Mouse (Mus musculus) heart, embryonic 11.5 days (tissue): ENCODE results near the gene Mobp. TPM values are rescaled to one million over a fixed set of nuclear protein-coding genes. Genes with fewer than 3 reads are reported as not detected.

Experiments used
- ATAC-seq: fragments of 200-750 bp; cut with Nextera tagmentation; replicated peaks from 2 replicates; pipeline ENCODE4 v1.8.0; 2017; ENCODE audit warnings: moderate library complexity; ENCODE audit not compliant: insufficient number of reproducible peaks, low FRiP score, low TSS enrichment
- H3K27ac ChIP-seq: fragments of 300-500 bp; sonication (generic); 2 replicates; pipeline ENCODE4 v1.5.1; 2014; ENCODE audit warnings: mild to moderate bottlenecking, low read depth, low read length
- H3K27me3 ChIP-seq: fragments of 300-500 bp; sonication (generic); 2 replicates; pipeline ENCODE4 v1.6.1; 2014; ENCODE audit warnings: mild to moderate bottlenecking, low read length, mixed read lengths; ENCODE audit not compliant: control insufficient read depth, insufficient read depth
- H3K36me3 ChIP-seq: fragments of 300-500 bp; sonication (generic); 2 replicates; pipeline ENCODE4 v1.6.1; 2014; ENCODE audit warnings: mild to moderate bottlenecking, low read length, moderate library complexity, mixed read lengths; ENCODE audit not compliant: control insufficient read depth, insufficient read depth
- H3K4me1 ChIP-seq: fragments of 300-500 bp; sonication (generic); 2 replicates; pipeline ENCODE4 v1.6.1; 2014; ENCODE audit warnings: low read length; ENCODE audit not compliant: control insufficient read depth, insufficient read depth
- H3K4me2 ChIP-seq: fragments of 300-500 bp; sonication (generic); 2 replicates; pipeline ENCODE4 v1.6.1; 2014; ENCODE audit warnings: mild to moderate bottlenecking, moderate library complexity
- H3K4me3 ChIP-seq: fragments of 300-500 bp; sonication (generic); 2 replicates; pipeline ENCODE4 v1.5.1; 2014; ENCODE audit warnings: low read depth, low read length
- H3K9ac ChIP-seq: fragments of 300-500 bp; sonication (generic); 2 replicates; pipeline ENCODE4 v1.6.1; 2014; ENCODE audit warnings: mild to moderate bottlenecking, low read depth, low read length, moderate library complexity
- H3K9me3 ChIP-seq: fragments of 300-500 bp; sonication (generic); replicated peaks from 2 replicates; pipeline ENCODE4 v1.6.1; 2016; ENCODE audit warnings: low read length; ENCODE audit not compliant: control insufficient read depth
- WGBS: fragments of 180-500 bp; shearing (Covaris S2); extraction: QIAGEN DNeasy Blood & Tissue Kit; methylation state at CpG from one replicate; pipeline ENCODE4 v1.1.7; 2014; ENCODE audit not compliant: insufficient replicate concordance; 5-methylcytosine and 5-hydroxymethylcytosine counted together
- polyA plus RNA-seq: library from polyadenylated mRNA; unstranded; fragments of >200 nt; fragmentation: Nextera tagmentation; extraction: Ambion mirVana; gene quantifications from 2 replicates; pipeline ENCODE4 v1.2.1, GENCODE M21; 2014

Mobp gene
- polyA plus RNA-seq, 1 experiment from 2014 or later = not detected

GRCm38 (mm10) chr9:120151152-120151551 lies 1.6 kb downstream of the Mobp start:
- Histone ChIP-seq H3K4me2 (no peak overlapping the region), H3K9ac (no peak overlapping the region), H3K36me3 (no peaks in the 10 kb centered on the region), H3K9me3 (no peaks in the 10 kb centered on the region), H3K4me1 (no peaks in the 10 kb centered on the region), H3K27me3 (no peaks in the 10 kb centered on the region), H3K4me3 (no peak overlapping the region), H3K27ac (no peak overlapping the region)
- no peak for ATAC-seq
- WGBS = 63% methylated on average over 5 of the region's 5 CpGs

DNA sequence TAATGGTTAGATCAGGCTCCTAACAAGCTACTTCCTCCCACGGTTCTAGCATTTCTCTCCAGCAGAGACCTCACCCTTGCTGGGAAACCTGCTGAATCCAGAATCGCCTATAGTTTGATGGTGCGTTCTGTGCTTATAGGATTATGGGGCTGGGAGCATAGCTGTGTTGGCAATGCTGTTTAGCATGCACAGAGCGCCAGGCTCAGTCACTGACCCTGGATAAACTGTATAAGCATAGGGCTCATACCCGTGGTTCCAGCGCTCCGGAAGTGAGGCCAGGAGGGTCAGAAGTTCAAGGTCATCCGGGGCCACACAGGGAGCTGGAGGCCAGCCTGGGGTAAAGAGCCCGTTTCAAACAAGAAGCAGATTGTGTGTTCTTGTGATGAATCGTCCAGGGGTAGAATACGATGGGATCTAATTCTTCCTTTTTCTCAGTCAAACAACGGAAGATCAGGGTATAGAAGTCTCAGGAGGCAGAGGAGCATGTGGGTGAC lies 2.4 kb downstream of the Mobp start:
- Histone ChIP-seq H3K9ac (no peak overlapping the region), H3K4me2 (no peak overlapping the region), H3K9me3 (no peaks in the 10 kb centered on the region), H3K27me3 (no peaks in the 10 kb centered on the region), H3K4me3 (no peak overlapping the region), H3K36me3 (no peaks in the 10 kb centered on the region), H3K4me1 (no peaks in the 10 kb centered on the region), H3K27ac (no peak overlapping the region)
- ATAC-seq = no peak
- WGBS = 73% methylated on average over 12 of the region's 12 CpGs

DNA sequence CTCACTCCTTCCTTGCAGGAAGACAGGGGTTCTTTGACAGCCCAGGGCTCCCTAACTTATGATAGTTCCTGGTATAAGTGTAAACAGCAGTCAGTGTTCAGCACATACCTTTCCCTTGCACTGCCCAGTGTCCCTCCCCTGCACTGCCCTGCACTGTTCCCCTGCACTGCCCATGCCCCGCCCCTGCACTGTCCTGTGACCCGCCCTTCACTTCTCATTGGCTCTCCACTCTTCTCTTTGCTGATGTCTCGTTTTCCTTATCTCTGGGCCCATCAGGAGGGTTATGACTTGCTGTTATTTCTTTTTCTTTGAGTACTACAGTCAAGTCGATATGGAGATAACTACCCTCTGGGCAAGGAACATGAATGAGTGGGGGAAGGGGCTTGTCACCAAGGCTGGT lies 8.5 kb downstream of the Mobp start:
- no peak overlapping the region for H3K27ac ChIP-seq

DNA sequence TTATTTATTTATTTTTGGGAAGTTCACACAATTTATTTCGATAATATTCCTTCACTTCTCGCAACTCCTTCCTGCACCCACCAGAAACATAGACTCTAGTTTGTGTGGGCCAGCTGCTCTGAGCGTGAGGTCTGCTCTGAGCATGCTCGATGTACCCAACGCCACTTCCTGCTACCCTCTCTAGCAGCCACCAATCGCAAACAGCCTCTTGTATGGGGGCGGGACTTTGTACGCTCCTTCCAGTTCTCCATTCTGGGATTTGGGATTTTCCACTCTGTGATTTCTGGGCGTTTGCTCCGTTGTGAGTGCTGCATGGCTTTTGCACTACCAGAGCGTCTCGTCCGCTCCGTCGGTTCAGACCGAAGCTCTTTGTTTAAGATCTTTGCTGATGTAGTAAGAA lies 14.4 kb downstream of the Mobp start:
- Histone ChIP-seq H3K4me2 (no peak overlapping the region), H3K4me3 (no peak overlapping the region), H3K9me3 (no peaks in the 10 kb centered on the region), H3K36me3 (no peaks in the 10 kb centered on the region), H3K27ac (no peak overlapping the region), H3K4me1 (no peaks in the 10 kb centered on the region), H3K27me3 (peaks cover 5% of the 10 kb centered on the region), H3K9ac (no peak overlapping the region)
- no peak for ATAC-seq
- WGBS = 84% methylated on average over 16 of the region's 16 CpGs

More for the DNA sequence above, 8.5 kb downstream of the Mobp start:
- WGBS = 44% methylated on average over 4 of the region's 4 CpGs
- Histone ChIP-seq H3K9me3 (no peaks in the 10 kb centered on the region), H3K4me2 (no peak overlapping the region), H3K4me3 (no peak overlapping the region), H3K9ac (no peak overlapping the region), H3K4me1 (no peaks in the 10 kb centered on the region), H3K27me3 (no peaks in the 10 kb centered on the region), H3K36me3 (no peaks in the 10 kb centered on the region)
- ATAC-seq = no peak

DNA sequence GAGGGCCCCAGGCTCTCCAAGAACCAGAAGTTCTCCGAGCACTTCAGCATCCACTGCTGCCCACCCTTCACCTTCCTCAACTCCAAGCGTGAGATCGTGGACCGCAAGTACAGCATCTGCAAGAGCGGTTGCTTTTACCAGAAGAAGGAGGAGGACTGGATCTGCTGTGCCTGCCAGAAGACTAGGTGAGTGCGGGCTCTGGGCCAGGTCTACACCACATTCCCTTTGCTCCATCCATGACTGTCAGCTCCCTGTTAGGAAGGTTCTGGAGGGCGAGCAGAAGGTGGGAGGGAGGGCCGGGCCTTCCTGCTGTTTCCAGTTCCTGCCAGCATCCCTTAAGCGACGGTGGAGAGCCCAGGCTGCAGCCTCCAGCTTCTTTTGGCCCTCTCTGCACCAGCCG lies 18.3 kb downstream of the Mobp start:
- no peak overlapping the region for H3K4me2 ChIP-seq
- no peaks in the 10 kb centered on the region for H3K9me3 ChIP-seq
- H3K27me3 ChIP-seq = peaks cover 5% of the 10 kb centered on the region
- 60% methylated on average over 11 of the region's 11 CpGs for WGBS
- H3K9ac ChIP-seq = no peak overlapping the region
- no peak overlapping the region for H3K27ac ChIP-seq
- no peak overlapping the region for H3K4me3 ChIP-seq
- no peaks in the 10 kb centered on the region for H3K36me3 ChIP-seq
- ATAC-seq = no peak
- no peaks in the 10 kb centered on the region for H3K4me1 ChIP-seq

DNA sequence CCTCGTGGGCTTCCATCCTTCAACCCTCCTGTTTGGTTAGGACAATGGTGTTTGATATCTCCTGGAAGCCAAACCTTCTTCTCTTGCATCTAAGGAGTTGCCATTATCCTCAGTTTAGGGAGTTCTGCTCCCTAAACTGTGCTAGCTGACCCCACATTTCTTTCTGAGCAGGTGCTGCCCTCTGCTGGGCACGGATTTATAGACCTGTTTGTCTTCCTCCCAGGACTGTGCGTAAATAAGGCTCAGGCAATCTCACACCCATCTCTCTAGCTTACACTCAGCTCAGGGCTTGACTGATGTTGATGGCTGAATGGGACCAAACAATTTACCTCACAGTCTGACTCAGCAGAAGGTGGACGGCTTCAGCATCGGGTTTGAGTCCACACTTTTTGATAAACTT lies 21.8 kb downstream of the Mobp start:
- H3K4me3 ChIP-seq = no peak overlapping the region
- ATAC-seq = 0 out of 2 replicates have a peak, but pooled peaks have one; percentile 59
- peaks cover 5% of the 10 kb centered on the region for H3K27me3 ChIP-seq
- 44% methylated on average over 5 of the region's 5 CpGs for WGBS
- H3K9ac ChIP-seq = no peak overlapping the region
- no peak overlapping the region for H3K4me2 ChIP-seq
- H3K9me3 ChIP-seq = no peaks in the 10 kb centered on the region; the same call in 1 of the 2 replicates
- H3K4me1 ChIP-seq = no peaks in the 10 kb centered on the region
- H3K27ac ChIP-seq = no peak overlapping the region
- no peaks in the 10 kb centered on the region for H3K36me3 ChIP-seq

DNA sequence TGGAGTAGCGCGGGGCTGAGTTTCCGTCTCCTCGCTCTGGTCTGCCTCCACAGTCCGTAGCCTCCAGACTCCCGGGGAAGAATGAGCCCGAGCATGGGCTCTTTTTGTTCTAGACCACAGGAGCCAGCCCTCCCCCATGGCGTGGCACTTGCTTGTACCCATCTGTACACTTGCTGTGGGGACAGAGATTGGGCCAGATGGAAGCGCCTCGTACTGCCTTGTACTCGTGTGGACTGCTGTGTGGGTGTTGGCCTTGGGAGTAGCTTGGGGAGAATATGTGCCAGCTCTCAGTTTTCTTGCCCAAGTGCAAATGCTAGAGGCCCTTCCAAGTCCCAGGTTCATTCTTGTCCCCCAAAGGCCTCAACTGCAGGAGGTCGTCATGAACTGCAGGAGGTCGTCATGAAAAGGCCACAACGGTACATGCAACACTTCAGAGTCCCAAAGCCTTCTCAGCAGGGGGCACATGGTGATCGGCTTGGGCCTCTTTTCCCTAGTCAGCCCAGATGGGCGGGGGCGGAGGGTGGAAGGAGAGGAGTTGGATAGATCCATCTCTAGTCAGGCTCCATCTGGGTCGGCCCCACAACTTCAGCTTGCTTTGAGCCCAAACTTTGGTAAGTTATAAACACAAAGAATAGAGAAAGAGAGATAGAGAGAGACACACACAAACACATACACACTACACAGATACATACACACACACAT lies 25.1 kb downstream of the Mobp start:
- Histone ChIP-seq H3K9ac (no peak overlapping the region), H3K4me2 (no peak overlapping the region), H3K9me3 (no peaks in the 10 kb centered on the region; the same call in 1 of the 2 replicates), H3K27me3 (no peaks in the 10 kb centered on the region), H3K4me3 (no peak overlapping the region), H3K36me3 (no peaks in the 10 kb centered on the region), H3K27ac (no peak overlapping the region), H3K4me1 (no peaks in the 10 kb centered on the region)
- WGBS = 79% methylated on average over 18 of the region's 18 CpGs
- no peak for ATAC-seq

GRCm38 (mm10) chr9:120178813-120179212 lies 29.3 kb downstream of the Mobp start:
- Histone ChIP-seq H3K4me3 (no peak overlapping the region), H3K9me3 (no peaks in the 10 kb centered on the region), H3K4me2 (no peak overlapping the region), H3K36me3 (no peaks in the 10 kb centered on the region), H3K27ac (no peak overlapping the region), H3K4me1 (no peaks in the 10 kb centered on the region), H3K9ac (no peak overlapping the region), H3K27me3 (no peaks in the 10 kb centered on the region)
- 77% methylated on average over 10 of the region's 10 CpGs for WGBS
- ATAC-seq = no peak

GRCm38 (mm10) chr9:120184499-120184898 lies 35.0 kb downstream of the Mobp start:
- WGBS = 32% methylated on average over 13 of the region's 13 CpGs
- Histone ChIP-seq H3K4me3 (no peak overlapping the region), H3K4me1 (no peaks in the 10 kb centered on the region), H3K36me3 (no peaks in the 10 kb centered on the region), H3K27me3 (no peaks in the 10 kb centered on the region), H3K4me2 (no peak overlapping the region), H3K27ac (no peak overlapping the region), H3K9me3 (no peaks in the 10 kb centered on the region), H3K9ac (no peak overlapping the region)
- no peak for ATAC-seq
